Mouse (Mus musculus): Measurements from ENCODE around the gene Wdr45b.
"Not testable (repeated sequence)": the region's sequence is repeated elsewhere in the genome, so short reads cannot be mapped to it uniquely, and the experiment has no call there.

Wdr45b gene

GRCm38 (mm10) chr11:121328206-121328605, 26.0 kb downstream of the Wdr45b start:
- DNase-seq (ENCODE audit: low read depth), result no peak

DNA sequence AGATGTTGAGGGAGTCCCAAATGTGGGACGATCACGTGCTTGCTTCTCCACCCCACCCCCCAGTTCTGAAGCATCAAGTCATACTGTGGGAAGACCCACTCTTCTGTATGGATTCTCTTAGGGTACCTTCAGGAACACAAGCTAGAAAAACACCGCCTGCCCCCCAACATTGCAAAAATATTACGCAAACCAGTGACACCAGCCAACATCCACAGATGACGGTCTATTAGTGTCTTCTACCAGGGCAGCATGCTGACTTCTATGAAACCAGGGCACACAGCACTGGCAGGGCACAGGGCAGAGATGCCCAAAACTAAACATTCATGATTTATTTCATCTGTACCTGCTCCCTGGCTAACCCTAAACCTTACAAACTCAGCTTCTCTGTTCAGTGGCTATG, 27.6 kb downstream of the Wdr45b start:
- no peak for DNase-seq (ENCODE audit: low read depth)

- DNase-seq (ENCODE audit: low read depth), result no peak
These were observed 28.2 kb downstream of the Wdr45b start for GRCm38 (mm10) chr11:121326034-121326433.

GRCm38 (mm10) chr11:121307712-121308111, 46.5 kb downstream of the Wdr45b start:
- not testable (repeated sequence) for DNase-seq (ENCODE audit: low read depth)

DNA sequence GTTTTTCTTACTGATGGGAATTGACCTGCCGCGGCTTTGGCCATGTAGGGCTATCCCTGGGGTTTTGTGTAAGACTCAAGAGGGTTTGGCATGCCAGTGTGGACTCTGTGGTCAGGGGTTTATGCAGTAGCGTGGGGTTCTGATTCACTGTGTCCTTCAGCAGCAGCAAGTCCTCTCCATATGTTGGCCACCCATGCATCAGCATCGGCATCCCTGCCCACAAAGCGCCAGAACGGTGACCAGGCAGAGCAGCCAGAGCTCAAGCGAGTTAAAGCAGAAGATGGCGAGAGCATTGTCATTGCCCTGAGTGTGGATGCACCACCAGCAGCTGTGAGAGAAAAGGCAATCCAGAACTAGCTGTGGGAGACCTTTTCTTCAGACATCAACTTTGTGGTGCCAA, 47.6 kb downstream of the Wdr45b start:
- DNase-seq (ENCODE audit: low read depth), result no peak

DNA sequence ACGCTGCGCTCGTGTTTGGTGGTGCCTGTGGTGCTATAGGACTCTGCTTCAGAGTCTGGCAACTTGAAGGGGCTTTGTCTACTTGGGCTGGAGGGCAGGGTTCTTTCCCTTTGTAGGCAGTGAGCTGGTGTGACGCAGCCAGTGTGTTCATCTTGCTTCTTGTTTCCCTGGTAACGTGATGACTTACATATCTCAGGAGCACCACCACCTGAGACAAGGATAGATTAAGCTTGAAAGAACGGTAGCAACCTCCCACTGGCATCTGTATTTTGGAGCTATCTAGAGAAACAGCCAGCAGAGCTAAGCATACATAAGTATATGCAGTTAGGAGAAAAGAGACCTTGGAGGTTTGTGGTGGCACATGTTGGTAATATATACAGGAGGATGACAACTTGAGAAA, 48.9 kb downstream of the Wdr45b start:
- no peak for DNase-seq (ENCODE audit: low read depth)

DNA sequence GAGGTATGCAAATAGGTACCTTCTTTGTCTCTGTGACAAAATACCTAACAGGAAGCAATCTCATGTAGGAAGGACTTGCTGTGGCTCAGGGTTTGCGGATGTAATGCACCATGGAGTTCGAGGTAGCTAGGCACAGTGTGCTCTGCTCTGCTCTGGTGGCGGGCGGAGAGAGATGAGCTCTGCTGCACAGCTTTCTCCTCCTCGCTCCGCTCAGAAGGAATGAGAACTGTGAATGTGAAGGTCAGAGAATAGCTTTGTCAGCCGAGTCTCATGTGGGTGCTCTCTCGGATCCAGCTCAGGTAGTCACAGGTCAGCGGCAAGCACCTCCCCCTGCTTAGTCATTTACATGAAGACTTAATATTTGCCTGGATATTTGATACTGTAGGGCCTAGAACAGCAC, 54.0 kb downstream of the Wdr45b start:
- no peak for DNase-seq (ENCODE audit: low read depth)

- DNase-seq (ENCODE audit: low read depth), result no peak
These were observed 55.8 kb downstream of the Wdr45b start for GRCm38 (mm10) chr11:121298493-121298892.

- no peak for DNase-seq (ENCODE audit: low read depth)
These were observed 59.5 kb downstream of the Wdr45b start for GRCm38 (mm10) chr11:121294771-121295170.

DNA sequence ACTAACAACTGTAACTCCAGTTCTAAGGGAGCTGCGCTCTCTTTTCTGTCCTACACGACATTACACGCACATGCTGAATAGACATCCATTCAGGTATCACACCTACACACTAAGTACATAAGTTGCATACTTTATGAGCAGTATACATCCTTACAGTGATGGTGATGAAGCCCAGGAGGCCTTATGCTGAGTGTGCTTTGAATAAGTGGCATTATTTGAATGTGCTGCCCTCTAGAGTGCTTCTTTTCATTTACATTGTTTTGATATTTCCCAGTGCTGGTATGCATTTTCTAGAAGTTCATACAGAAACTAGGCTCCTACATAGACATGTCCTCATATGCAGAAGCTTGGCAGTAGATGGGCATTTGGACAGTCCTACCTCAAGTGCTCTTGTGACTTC, 64.4 kb downstream of the Wdr45b start:
- DNase-seq (ENCODE audit: low read depth), result no peak

GRCm38 (mm10) chr11:121282911-121283310, 71.3 kb downstream of the Wdr45b start:
- DNase-seq (ENCODE audit: low read depth), result no peak

DNA sequence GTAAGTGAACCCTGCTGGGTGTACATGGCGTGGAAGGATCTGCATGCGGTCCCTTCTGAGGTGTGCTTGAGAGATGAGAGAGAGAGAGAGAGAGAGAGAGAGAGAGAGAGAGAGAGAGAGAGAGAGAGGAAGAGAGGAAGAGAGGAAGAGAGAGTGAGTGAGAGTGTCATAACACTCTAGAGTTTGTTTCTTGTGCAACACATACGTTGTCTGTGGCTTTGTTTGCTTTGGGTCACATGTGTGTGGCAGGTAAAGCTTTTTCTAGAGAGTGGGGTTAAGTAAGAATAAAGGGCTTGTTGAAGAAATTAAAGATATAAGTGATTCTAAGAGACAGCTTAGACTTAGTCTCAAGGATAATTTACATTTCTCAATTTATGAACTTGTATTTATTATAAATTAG, 76.2 kb downstream of the Wdr45b start:
- DNase-seq (ENCODE audit: low read depth), result no peak

DNA sequence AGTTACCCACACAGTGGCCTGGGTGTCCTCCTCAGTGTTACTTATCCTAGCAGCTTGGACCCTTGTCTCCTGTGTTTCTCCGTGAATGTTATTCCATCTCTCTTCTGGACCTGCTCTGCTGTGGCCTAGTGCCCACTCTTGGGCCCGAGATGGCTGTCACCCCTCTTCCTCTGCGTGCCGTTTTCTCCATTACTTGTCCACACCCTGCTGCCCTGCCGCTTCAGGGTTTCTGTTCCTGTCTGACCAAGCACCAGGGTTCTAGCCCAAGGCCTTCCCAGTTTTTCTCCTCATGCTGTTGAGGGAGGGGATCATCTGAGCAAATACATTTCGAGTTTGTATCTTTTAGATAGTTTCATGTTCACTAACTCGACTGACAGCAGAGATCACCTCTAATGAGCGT, 76.7 kb downstream of the Wdr45b start:
- DNase-seq (ENCODE audit: low read depth), result no peak
